Mouse (Mus musculus): ENCODE results near the gene Fnbp1. TPM values are rescaled to one million over a fixed set of nuclear protein-coding genes. Genes with fewer than 3 reads are reported as not detected.

Gene Fnbp1
- polyA plus RNA-seq, 1 experiment = 310 TPM

- Histone ChIP-seq H3K27ac (ENCODE audit: insufficient read depth, low read length) (peak overlapping the region; percentile 56; the same call in 1 of the 2 replicates), H3K4me3 (replicated peaks; ENCODE audit: insufficient read depth, low read depth, low read length) (no peak overlapping the region), H3K27me3 (ENCODE audit: control insufficient read depth, insufficient read depth, low read length) (no peaks in the 10 kb centered on the region), H3K4me1 (ENCODE audit: control insufficient read depth, insufficient read depth, low read length) (peaks cover 51% of the 10 kb centered on the region)
- TF ChIP-seq CTCF (IDR thresholded peaks at IDR 0.05; ENCODE audit: borderline replicate concordance, insufficient read depth, low read depth, low read length) = no peak
- TF ChIP-seq POLR2A (IDR thresholded peaks at IDR 0.05; ENCODE audit: borderline replicate concordance, insufficient read depth, low read length) = no peak
- whole genome bisulfite sequencing = 20% methylated on average over 6 of the region's 6 CpGs
- DNase-seq = no peak
Measured at GRCm38 (mm10) chr2:31111685-31112084, 30.1 kb downstream of the Fnbp1 start.

DNA sequence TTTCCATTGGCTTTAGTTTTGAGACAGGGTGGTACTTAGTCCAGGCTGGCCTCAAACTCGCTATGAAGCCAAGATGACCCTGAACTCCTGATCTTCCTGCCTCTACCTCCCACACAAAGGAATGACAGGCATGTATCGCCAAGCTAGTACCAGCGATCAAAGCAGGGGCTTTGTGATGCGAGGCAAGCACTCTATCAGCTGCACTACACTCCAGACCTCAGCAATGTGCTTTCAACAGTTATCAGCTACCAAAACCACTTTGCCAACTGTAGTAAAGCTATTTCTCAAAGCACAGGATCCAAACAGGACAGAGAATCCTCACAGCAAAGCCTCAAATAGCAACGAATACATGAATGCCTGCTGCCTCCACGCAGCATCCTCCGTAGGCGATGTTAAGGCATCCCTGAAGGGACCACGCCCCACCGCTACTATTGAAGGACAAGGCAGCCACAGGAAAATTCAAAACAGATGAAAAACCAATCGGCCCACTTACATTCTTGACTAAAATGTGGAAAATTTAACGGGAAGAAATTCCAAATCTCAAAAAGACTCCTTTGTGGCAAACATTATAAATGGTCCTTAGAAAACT is 31.8 kb downstream of the Fnbp1 start:
- Histone ChIP-seq H3K4me1 (ENCODE audit: control insufficient read depth, insufficient read depth, low read length) (peaks cover 49% of the 10 kb centered on the region), H3K27ac (ENCODE audit: insufficient read depth, low read length) (peak overlapping the region; percentile 29), H3K27me3 (ENCODE audit: control insufficient read depth, insufficient read depth, low read length) (no peaks in the 10 kb centered on the region), H3K4me3 (replicated peaks; ENCODE audit: insufficient read depth, low read depth, low read length) (no peak overlapping the region)
- 45% methylated on average over 12 of the region's 12 CpGs for WGBS
- TF ChIP-seq POLR2A (IDR thresholded peaks at IDR 0.05; ENCODE audit: borderline replicate concordance, insufficient read depth, low read length) (no peak), CTCF (IDR thresholded peaks at IDR 0.05; ENCODE audit: borderline replicate concordance, insufficient read depth, low read depth, low read length) (no peak)
- DNase-seq = no peak

GRCm38 (mm10) chr2:31108186-31108585 is 33.6 kb downstream of the Fnbp1 start:
- WGBS = 23% methylated on average over 6 of the region's 6 CpGs
- TF ChIP-seq CTCF (IDR thresholded peaks at IDR 0.05; ENCODE audit: borderline replicate concordance, insufficient read depth, low read depth, low read length) = no peak
- TF ChIP-seq POLR2A (IDR thresholded peaks at IDR 0.05; ENCODE audit: borderline replicate concordance, insufficient read depth, low read length) = no peak
- no peaks in the 10 kb centered on the region for H3K27me3 ChIP-seq (ENCODE audit: control insufficient read depth, insufficient read depth, low read length)
- H3K4me3 ChIP-seq (replicated peaks; ENCODE audit: insufficient read depth, low read depth, low read length) = no peak overlapping the region
- DNase-seq = no peak
- peaks cover 59% of the 10 kb centered on the region for H3K4me1 ChIP-seq (ENCODE audit: control insufficient read depth, insufficient read depth, low read length)
- H3K27ac ChIP-seq (ENCODE audit: insufficient read depth, low read length) = peak overlapping the region; percentile 96

DNA sequence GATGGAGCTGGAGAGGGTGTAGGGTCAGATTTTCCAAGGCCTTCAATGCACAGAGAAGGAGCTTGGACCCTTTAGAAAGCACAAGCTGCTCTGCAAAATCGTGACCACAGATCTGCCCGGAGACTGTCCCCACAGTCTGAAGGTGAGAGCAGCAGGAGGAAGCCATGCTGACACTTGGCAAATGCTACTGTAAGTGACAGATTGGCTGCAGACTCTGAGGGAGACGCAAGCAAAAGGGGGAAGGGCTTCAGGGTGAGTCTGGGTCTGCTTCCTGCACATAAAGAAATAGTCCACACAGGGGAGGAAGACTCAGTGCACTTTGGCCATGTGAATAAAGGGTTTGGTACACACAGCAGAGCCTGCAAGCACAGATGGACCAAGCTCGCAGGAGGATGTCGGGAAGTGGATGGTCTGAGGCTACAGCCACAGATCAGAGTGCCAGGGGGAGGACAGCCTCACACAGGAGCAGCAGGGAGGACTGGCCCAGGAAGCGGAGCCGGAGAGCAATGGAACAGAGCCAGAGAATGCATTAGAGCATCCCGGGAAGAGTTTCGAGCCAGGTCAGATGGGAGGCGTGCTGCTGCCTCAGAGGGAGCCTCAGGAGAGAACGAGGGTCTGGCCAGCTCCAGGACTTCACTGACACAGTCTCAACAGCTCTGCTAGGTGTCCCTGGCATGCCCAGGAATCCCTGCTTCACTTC is 35.0 kb downstream of the Fnbp1 start:
- no peaks in the 10 kb centered on the region for H3K27me3 ChIP-seq (ENCODE audit: control insufficient read depth, insufficient read depth, low read length)
- H3K27ac ChIP-seq (ENCODE audit: insufficient read depth, low read length) = peak overlapping the region; percentile 95
- peak; percentile 45; the same call in 1 of the 2 replicates for TF ChIP-seq POLR2A (IDR thresholded peaks at IDR 0.05; ENCODE audit: borderline replicate concordance, insufficient read depth, low read length)
- no peak for TF ChIP-seq CTCF (IDR thresholded peaks at IDR 0.05; ENCODE audit: borderline replicate concordance, insufficient read depth, low read depth, low read length)
- 2% methylated on average over 11 of the region's 11 CpGs for WGBS
- peaks cover 67% of the 10 kb centered on the region for H3K4me1 ChIP-seq (ENCODE audit: control insufficient read depth, insufficient read depth, low read length)
- peak overlapping the region; percentile 27 for H3K4me3 ChIP-seq (replicated peaks; ENCODE audit: insufficient read depth, low read depth, low read length)
- peak; percentile 92 to 98 for DNase-seq

- Histone ChIP-seq H3K27me3 (ENCODE audit: control insufficient read depth, insufficient read depth, low read length) (no peaks in the 10 kb centered on the region), H3K4me3 (replicated peaks; ENCODE audit: insufficient read depth, low read depth, low read length) (no peak overlapping the region), H3K4me1 (ENCODE audit: control insufficient read depth, insufficient read depth, low read length) (peaks cover 72% of the 10 kb centered on the region), H3K27ac (ENCODE audit: insufficient read depth, low read length) (peak overlapping the region; percentile 95)
- TF ChIP-seq CTCF (IDR thresholded peaks at IDR 0.05; ENCODE audit: borderline replicate concordance, insufficient read depth, low read depth, low read length) = no peak
- TF ChIP-seq POLR2A (IDR thresholded peaks at IDR 0.05; ENCODE audit: borderline replicate concordance, insufficient read depth, low read length) = no peak
- peak in 1 of 2 experiments; percentile 50 for DNase-seq
- 41% methylated on average over 3 of the region's 3 CpGs for WGBS
Measured at GRCm38 (mm10) chr2:31106004-31106403, 35.8 kb downstream of the Fnbp1 start.

DNA sequence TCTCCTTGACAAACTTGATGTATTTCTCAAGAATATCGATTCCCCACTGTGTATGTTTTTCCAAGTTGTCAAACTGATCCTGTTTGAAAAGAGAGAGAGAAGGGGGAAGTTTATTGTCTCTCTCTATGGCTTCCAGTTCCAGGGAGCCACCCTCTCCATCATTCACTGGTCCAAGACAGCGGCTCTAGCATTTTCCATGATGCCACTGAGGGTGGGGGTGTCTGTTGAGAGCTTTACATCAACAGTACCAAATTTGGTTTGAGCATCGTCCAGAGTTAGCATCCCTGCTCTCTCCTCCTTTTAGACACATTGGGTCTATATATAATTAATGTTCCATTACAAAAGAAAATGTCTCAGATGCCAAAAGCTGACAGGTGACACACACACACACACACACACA is 36.5 kb downstream of the Fnbp1 start:
- Histone ChIP-seq H3K27me3 (ENCODE audit: control insufficient read depth, insufficient read depth, low read length) (no peaks in the 10 kb centered on the region), H3K4me1 (ENCODE audit: control insufficient read depth, insufficient read depth, low read length) (peaks cover 70% of the 10 kb centered on the region), H3K27ac (ENCODE audit: insufficient read depth, low read length) (peak overlapping the region; percentile 95), H3K4me3 (replicated peaks; ENCODE audit: insufficient read depth, low read depth, low read length) (no peak overlapping the region)
- 17% methylated on average over 3 of the region's 3 CpGs for WGBS
- TF ChIP-seq POLR2A (IDR thresholded peaks at IDR 0.05; ENCODE audit: borderline replicate concordance, insufficient read depth, low read length) (no peak), CTCF (IDR thresholded peaks at IDR 0.05; ENCODE audit: borderline replicate concordance, insufficient read depth, low read depth, low read length) (no peak)
- DNase-seq = no peak

DNA sequence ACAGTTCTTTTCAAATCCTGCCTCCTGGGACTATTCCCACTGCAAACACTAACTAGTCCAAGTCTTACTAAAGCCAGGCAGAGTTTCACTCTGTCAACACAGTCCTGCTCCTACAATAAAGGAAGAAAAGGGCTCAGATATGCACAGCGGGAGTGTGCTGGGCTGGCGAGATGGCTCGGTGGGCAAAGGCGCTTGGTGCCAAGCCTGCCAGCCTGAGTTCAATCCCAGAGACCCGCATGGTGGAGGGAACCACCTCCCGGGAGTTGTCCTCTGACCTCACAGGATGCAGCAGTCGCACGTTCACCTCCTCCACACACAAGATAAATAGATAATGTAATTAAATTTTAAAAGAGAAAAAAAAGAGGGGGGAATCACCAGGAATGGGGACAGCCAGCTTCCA is 38.5 kb downstream of the Fnbp1 start:
- WGBS = 31% methylated on average over 8 of the region's 8 CpGs
- Histone ChIP-seq H3K4me3 (replicated peaks; ENCODE audit: insufficient read depth, low read depth, low read length) (no peak overlapping the region), H3K4me1 (ENCODE audit: control insufficient read depth, insufficient read depth, low read length) (peaks cover 66% of the 10 kb centered on the region), H3K27me3 (ENCODE audit: control insufficient read depth, insufficient read depth, low read length) (no peaks in the 10 kb centered on the region), H3K27ac (ENCODE audit: insufficient read depth, low read length) (peak overlapping the region; percentile 53)
- no peak for DNase-seq
- no peak for TF ChIP-seq POLR2A (IDR thresholded peaks at IDR 0.05; ENCODE audit: borderline replicate concordance, insufficient read depth, low read length)
- no peak for TF ChIP-seq CTCF (IDR thresholded peaks at IDR 0.05; ENCODE audit: borderline replicate concordance, insufficient read depth, low read depth, low read length)

DNA sequence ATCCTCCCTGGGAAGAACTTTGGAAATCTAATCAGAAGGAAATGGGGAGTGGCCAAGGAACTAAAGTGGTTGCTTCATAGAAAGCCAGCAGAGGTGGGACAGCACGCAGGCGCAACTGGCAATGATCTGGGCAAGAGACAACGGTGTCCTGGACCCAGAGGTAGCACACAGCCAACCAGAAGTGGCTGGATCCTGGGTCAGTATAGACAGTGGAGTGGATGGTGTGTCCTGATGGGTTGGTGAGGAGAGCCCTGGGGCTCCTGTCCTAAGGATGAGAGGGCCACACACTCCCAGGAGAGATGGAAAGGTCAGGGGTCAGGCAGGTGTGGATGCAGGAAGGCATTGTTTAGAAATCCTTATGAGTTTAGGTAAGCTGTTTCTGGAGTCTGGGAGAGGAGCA is 40.5 kb downstream of the Fnbp1 start:
- Histone ChIP-seq H3K27ac (ENCODE audit: insufficient read depth, low read length) (peak overlapping the region; percentile 80), H3K27me3 (ENCODE audit: control insufficient read depth, insufficient read depth, low read length) (no peaks in the 10 kb centered on the region), H3K4me1 (ENCODE audit: control insufficient read depth, insufficient read depth, low read length) (peaks cover 59% of the 10 kb centered on the region), H3K4me3 (replicated peaks; ENCODE audit: insufficient read depth, low read depth, low read length) (no peak overlapping the region)
- whole genome bisulfite sequencing = 68% methylated on average over 3 of the region's 3 CpGs
- TF ChIP-seq CTCF (IDR thresholded peaks at IDR 0.05; ENCODE audit: borderline replicate concordance, insufficient read depth, low read depth, low read length) (no peak), POLR2A (IDR thresholded peaks at IDR 0.05; ENCODE audit: borderline replicate concordance, insufficient read depth, low read length) (no peak)
- DNase-seq = no peak

Measured in cerebellum, adult 2 months (tissue).